Mouse (Mus musculus) right cerebral cortex, adult 18-20 months (tissue): ENCODE data around the gene D130043K22Rik.
A peak's percentile ranks its signal among the peaks of the same experiment; 100 is the strongest.

Source experiments
- DNase-seq: peaks from one replicate; pipeline ENCODE4 v3.0.0; 2022; ENCODE audit warnings: mixed read lengths

D130043K22Rik gene

GRCm38 (mm10) chr13:24844983-24845955 is at the start of gene D130043K22Rik:
Gene D130043K22Rik (plus strand): TSS chr13:24845135.
- DNase-seq, result peak; percentile 85

DNA sequence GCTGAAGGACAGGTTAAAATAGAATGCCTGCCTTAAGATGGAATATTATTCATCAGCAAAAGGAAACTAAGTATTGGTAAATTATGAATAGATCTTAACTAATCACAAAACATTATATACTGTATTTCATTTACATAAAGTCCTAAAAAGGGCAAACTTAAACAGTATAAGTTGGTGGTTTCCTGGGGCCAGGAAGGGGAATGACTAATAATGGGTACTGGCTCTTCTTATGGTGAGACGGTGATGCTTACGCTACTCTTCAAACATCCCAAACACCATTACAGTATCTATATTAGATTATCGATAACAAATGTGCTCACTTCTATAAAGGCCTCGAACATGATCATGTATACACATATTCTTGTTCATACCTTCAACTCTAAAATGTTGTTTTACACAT is 46.2 kb upstream of the D130043K22Rik start:
- DNase-seq, result no peak

DNA sequence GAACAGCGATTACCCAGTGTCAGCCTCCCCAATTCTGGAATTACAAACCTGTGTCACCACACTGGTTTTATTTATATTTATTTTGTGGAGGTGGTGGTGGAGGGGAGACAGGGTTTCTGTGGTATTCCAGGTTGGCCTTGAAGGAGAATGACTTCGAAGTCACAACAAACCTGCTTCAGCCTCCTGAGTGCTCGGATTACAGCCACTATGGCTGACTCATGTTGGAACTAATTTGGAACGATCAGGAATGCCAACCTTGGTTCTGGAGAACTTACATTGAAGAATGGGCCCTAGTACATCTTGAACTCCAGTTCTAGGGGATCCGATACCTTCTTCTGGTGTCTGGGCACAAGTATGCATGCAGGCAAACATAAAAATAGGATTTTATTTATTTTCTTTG is 45.6 kb upstream of the D130043K22Rik start:
- DNase-seq, result no peak

DNA sequence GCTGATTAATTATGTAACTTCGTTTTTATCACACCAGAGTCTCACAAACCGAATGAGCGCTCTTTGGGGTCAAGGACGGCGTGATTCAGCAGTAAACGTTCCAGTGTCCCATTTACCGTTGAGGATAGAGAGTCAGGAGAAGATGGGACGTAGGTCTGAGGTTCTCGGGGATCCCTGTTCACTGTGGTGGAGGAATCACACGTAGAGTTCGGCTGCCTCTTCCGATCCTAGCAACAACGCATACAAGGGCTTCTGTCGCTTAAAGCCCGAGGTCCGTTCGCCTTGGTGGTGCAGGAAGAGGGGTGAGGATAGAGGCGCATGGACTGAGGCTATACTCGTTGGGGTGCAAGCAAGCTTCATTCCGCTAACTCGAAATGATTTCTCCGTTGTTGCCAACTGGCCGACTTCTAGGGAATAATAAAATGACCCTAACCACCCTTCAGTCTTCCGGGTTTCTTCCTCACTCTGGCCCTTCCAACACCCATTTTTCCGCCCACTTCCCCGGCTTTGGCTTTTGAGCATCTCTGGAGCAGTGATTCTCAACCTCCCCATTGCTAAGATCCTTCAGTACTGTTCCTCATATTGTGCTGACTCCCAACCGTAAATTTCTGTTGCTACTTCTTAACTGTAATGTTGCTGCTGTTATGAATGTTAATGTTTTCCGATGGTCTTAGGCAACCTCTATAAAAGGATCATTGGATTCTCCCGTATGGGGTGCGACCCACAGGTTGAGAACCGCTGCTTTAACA is 44.8 kb upstream of the D130043K22Rik start:
- DNase-seq, result peak; percentile 34

GRCm38 (mm10) chr13:24800674-24801307 is 44.1 kb upstream of the D130043K22Rik start:
- DNase-seq, result peak; percentile 97

- peak; percentile 26 for DNase-seq
These were observed 43.5 kb upstream of the D130043K22Rik start, which contains the start of gene BC005537 for GRCm38 (mm10) chr13:24801308-24801921. Gene BC005537 (plus strand): TSS chr13:24801657.

- no peak for DNase-seq
These were observed 42.7 kb upstream of the D130043K22Rik start for GRCm38 (mm10) chr13:24802131-24802691.

DNA sequence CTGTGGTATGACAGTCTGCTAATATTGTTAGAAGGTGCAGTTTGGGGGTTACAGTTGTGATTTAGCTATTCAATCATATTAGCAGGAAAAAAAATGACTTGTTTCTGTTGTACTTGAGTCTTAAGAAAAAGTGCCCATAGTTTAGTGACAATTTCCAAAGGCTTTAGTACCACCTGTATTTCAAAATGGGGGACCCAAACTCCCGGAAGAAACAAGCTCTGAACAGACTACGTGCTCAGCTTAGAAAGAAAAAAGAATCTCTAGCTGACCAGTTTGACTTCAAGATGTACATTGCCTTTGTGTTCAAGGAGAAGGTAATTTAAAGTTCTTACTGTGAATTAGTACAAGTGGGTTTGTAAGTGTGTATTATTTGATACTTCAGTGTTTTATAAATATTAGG is 41.7 kb upstream of the D130043K22Rik start:
- DNase-seq, result no peak

DNA sequence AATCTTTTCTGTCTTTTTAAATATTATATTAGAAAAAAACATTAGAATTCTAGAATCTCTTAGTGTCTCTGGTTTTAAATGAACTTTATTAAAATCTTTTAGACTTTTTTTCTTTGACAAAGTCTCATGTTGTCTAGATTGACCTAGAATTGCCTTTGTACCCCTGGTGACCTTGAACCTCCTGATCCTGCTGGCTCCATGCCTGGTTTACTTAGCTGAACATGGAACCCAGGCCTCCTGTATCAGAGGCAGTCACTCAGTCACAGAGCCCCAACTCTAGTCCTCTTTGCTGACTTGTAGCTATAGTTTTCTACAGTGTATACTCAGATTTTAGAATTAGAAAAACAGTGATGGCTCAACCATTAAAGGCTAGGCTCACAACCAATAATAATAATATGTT is 38.9 kb upstream of the D130043K22Rik start:
- DNase-seq, result no peak

- DNase-seq, result no peak
These were observed 32.4 kb upstream of the D130043K22Rik start for GRCm38 (mm10) chr13:24812521-24812920.

DNA sequence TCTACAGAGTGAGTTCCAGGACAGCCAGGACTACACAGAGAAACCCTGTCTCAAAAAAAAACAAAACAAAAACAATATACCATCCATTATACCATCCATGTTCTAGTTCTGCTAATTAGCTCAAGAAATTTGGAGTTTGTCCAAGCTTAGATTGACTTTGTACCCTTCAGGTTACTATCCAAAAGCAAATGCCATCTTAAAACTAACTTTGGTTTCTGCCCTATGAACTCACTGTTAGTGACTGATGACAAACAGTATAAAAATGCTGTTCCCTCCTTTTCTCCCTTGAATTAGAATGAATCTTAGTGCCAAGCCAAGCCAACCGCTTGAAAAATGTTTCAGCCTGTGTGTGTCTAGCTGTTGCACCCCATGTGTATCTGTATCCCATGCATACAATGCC is 30.3 kb upstream of the D130043K22Rik start:
- DNase-seq, result no peak

- DNase-seq, result no peak
These were observed 28.5 kb upstream of the D130043K22Rik start for GRCm38 (mm10) chr13:24816125-24817092.

- no peak for DNase-seq
These were observed 25.0 kb upstream of the D130043K22Rik start for GRCm38 (mm10) chr13:24819931-24820330.

- DNase-seq, result no peak
These were observed 22.1 kb upstream of the D130043K22Rik start for GRCm38 (mm10) chr13:24822663-24823343.

DNA sequence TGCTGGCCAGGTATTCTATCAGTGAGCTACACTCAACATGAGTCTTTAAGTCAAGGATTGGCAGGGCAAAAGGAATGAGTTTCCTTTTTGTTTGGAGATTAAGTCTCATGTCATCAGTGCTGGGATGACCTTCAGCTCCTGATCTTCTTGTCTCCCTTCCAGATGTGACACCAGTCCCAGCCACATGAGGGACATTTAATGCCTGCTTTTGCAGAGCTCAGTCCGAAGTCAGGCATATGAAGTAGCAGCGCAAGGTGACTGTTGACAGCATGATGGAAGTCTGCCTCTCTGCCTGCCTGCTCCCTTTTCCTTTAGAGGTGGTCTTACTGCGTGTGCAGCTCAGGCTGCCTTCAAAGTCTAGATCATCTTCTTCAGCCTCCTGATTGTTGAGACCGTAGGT is 20.3 kb upstream of the D130043K22Rik start:
- no peak for DNase-seq

DNA sequence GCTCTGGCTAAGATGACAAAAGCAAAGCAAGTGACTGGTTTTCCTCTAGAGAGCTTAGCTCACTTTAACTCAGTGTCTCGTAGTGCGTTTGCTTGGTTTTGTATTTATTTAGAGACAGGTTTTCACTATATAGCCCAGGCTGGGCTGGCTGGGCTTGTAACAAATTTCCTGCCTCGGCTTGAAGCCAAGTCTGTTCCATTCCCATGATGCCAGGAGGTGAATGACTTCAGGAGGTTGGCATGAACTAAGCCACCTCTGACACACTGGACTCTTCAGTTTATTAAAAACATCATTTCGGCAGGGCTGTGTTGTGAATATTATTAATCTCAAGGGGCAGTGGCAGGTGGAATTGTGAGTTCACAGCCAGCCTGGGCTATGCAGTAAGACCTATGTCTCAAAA is 19.3 kb upstream of the D130043K22Rik start:
- DNase-seq, result no peak

GRCm38 (mm10) chr13:24826116-24826515 is 18.8 kb upstream of the D130043K22Rik start:
- DNase-seq, result no peak

DNA sequence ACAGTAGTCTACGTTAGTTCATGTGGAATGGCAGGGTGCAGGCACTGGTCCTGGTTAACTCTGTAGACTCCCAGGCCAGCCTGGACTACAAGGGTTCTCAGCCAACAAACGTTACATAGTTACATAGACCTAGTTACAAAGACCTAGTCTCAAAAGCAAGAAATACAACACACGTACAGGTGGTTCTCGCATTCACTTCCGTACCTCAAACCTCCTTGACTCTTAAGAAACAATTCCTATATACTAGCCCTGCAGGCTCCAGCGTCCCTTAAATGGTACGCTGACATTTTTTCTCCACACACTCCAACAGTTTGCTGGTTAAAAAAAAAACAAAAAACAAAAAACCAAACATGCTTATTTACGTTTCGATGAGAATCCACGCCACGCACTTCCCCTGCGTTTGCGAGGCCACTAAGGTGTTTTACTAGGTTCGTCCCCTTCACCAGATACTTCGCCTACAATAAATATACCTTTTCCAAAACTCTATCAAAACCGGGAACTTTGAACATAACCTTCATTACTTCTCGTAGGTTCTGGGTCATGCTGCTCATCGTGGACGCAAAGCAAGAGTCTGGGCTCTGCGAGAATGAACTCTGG is 14.1 kb upstream of the D130043K22Rik start:
- no peak for DNase-seq

DNA sequence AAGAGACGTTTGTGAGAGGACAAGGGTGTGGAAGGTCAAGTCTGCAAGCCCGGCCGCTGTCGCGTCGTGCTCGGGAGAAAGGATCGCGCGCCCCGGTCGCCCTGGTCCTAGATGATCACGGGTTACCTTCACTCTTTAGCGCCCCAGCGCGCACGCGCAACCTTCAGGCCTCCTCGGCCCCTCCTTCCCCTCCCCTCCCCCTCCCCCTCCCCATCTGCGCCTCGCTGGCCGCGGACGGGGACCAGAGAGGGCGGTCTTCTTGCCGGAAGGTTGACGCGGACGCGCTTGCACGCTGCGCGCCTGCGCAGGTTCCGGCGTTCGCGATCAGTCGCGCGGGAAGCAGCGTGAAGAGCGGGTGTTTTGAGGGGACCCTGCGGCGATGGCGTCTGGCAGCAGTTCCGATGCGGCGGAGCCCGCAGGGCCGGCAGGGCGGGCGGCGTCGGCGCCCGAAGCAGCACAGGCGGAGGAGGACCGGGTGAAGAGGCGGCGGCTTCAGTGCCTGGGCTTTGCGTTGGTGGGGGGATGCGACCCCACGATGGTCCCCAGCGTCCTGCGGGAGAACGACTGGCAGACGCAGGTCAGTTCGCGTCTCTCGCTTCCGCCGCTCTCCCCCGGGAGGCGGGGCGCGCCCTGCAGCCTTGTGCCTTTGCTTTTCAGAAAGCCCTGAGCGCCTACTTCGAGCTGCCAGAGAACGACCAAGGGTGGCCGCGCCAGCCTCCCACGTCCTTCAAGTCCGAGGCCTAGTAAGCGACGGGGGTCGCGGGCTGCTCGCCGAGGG is 13.4 kb upstream of the D130043K22Rik start, which contains the start of the genes Acot13 and Tdp2:
Gene Acot13, minus strand, starts transcription at position 188 of the 778 bp plus-strand sequence.
Gene Tdp2, plus strand, starts transcription at position 327 of the 778 bp plus-strand sequence.
- peak; percentile 94 for DNase-seq
